Mouse (Mus musculus) midbrain, postnatal 0 days (tissue): ENCODE results near the gene Traf3ip2. TPM values are rescaled to one million over a fixed set of nuclear protein-coding genes. Genes with fewer than 3 reads are reported as not detected.

ENCODE experiments used
- ATAC-seq: fragments of 200-750 bp; cut with Nextera tagmentation; 2 replicates; pipeline ENCODE4 v1.8.0; 2017; ENCODE audit warnings: moderate number of reproducible peaks, mild to moderate bottlenecking, moderate TSS enrichment, moderate library complexity; ENCODE audit not compliant: low FRiP score
- DNase-seq: peaks from one replicate; pipeline ENCODE4 v3.0.0-alpha.2; 2015; ENCODE audit warnings: low spot score
- H3K27ac ChIP-seq: fragments of 300-500 bp; sonication (generic); 2 replicates; pipeline ENCODE4 v1.5.1; 2014; ENCODE audit warnings: low read depth, mild to moderate bottlenecking, low read length, mixed read lengths
- H3K27me3 ChIP-seq: fragments of 300-500 bp; sonication (generic); 2 replicates; pipeline ENCODE4 v1.6.1; 2014; ENCODE audit warnings: low read length, control low read depth, mixed read lengths; ENCODE audit not compliant: insufficient read depth
- H3K36me3 ChIP-seq: fragments of 300-500 bp; sonication (generic); 2 replicates; pipeline ENCODE4 v1.6.1; 2014; ENCODE audit warnings: low read length, control low read depth, mixed read lengths; ENCODE audit not compliant: insufficient read depth
- H3K4me1 ChIP-seq: fragments of 300-500 bp; sonication (generic); 2 replicates; pipeline ENCODE4 v1.6.1; 2014; ENCODE audit warnings: mild to moderate bottlenecking, control low read depth, antibody characterized with exemption, low read length, mixed read lengths; ENCODE audit not compliant: insufficient read depth
- H3K4me2 ChIP-seq: fragments of 300-500 bp; sonication (generic); 2 replicates; pipeline ENCODE4 v1.6.1; 2014; ENCODE audit warnings: low read depth, mild to moderate bottlenecking, low read length, mixed read lengths; ENCODE audit not compliant: poor library complexity, severe bottlenecking
- H3K4me3 ChIP-seq: fragments of 300-500 bp; sonication (generic); 2 replicates; pipeline ENCODE4 v1.5.1; 2014; ENCODE audit warnings: low read depth, mild to moderate bottlenecking, low read length, moderate library complexity
- H3K9ac ChIP-seq: fragments of 300-500 bp; sonication (generic); replicated peaks from 2 replicates; pipeline ENCODE4 v1.6.1; 2014; ENCODE audit warnings: mild to moderate bottlenecking, low read length, moderate library complexity, mixed read lengths; ENCODE audit not compliant: poor library complexity, severe bottlenecking
- H3K9me3 ChIP-seq: fragments of 300-500 bp; sonication (generic); 2 replicates; pipeline ENCODE4 v1.6.1; 2016; ENCODE audit warnings: low read length, control low read depth
- CTCF ChIP-seq: IDR thresholded peaks from 2 replicates; pipeline ENCODE4 v1.5.1; 2016; ENCODE audit warnings: antibody characterized with exemption, mild to moderate bottlenecking
- WGBS: fragments of 180-500 bp; shearing (Covaris S2); extraction: QIAGEN DNeasy Blood & Tissue Kit; methylation state at CpG from one replicate; pipeline ENCODE4 v1.1.7; 2014; 5-methylcytosine and 5-hydroxymethylcytosine counted together
- polyA plus RNA-seq: library from polyadenylated mRNA; unstranded; fragments of >200 nt; fragmentation: Nextera tagmentation; extraction: Ambion mirVana; gene quantifications from 2 replicates; pipeline ENCODE4 v1.2.1, GENCODE M21; 2015
- total RNA-seq: library from RNA; depleted of rRNA; stranded (reverse); fragments of >200 nt; gene quantifications from 2 replicates; pipeline ENCODE4 v1.2.3, GENCODE M21; 2014; rRNA removed

Traf3ip2 gene
- total RNA-seq, result 0.47 and 1.9 TPM in 2 replicates
- polyA plus RNA-seq, result 4.2 and 6.1 TPM in 2 replicates

DNA sequence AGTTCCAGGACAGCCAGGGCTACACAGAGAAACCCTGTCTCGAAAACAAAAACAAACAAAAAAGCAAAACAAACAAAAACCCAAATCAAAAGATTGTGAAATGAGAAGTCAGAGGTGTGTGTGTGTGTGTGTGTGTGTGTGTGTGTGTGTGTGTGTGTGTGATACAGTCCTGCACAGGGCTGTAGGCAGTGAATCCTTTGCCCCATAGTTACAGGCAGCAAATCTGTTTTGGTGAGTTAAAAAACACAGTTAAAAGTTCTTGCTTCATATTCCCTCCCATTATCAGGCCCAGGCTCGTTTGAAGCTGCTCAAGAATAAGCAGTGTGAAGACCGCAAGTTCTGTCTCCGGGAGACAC lies at the start of gene Traf3ip2:
Gene Traf3ip2 (plus strand): TSS at position 302 of the 356 bp plus-strand sequence.
- WGBS, result 36% methylated on average over 4 of the region's 4 CpGs
- Histone ChIP-seq H3K27me3 (no peaks in the 10 kb centered on the region), H3K4me3 (no peak within 1 kb of the TSS), H3K4me2 (peak within 1 kb of the TSS; percentile 28), H3K9ac (no peak within 1 kb of the TSS; the same call in 1 of the 2 replicates), H3K27ac (no peak within 1 kb of the TSS; the same call in 1 of the 2 replicates), H3K4me1 (no peaks in the 10 kb centered on the region), H3K9me3 (no peaks in the 10 kb centered on the region), H3K36me3 (no peaks in the 10 kb centered on the region)
- ATAC-seq (0 out of 2 replicates have a peak, but pooled peaks have one; percentile 18), DNase-seq (no peak)
- TF ChIP-seq CTCF, result no peak

DNA sequence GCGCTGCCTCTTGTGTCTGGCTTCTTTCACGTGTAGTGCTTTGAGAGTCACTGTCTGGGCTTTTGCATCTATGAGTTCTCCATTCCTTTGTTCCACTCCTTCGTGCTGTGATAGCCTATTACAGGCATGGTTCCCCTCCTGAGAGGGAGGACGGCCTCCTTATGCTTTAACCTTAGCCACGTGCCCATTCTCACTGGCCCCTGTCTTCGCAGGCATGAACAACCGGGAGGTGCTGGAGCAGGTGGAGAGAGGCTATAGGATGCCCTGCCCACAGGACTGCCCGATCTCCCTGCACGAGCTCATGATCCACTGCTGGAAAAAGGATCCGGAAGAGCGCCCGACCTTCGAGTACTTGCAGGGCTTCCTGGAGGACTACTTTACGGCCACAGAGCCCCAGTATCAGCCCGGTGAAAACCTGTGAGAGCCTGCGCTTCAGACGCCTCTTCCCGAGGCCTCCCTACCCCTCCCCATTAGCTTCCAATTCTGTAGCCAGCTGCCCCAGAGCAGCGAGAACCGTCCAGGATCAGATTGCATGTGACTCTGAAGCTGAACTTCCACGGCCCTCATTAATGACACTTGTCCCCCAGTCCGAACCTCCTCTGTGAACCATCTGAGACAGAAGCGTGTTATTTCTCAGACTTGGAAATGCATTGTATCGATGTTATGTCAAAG lies 49.0 kb upstream of the Traf3ip2 start:
- Histone ChIP-seq H3K27ac (peak overlapping the region; percentile 12; the same call in 1 of the 2 replicates), H3K9ac (no peak overlapping the region), H3K9me3 (no peaks in the 10 kb centered on the region), H3K4me1 (no peaks in the 10 kb centered on the region; the same call in 1 of the 2 replicates), H3K36me3 (peaks cover 10% of the 10 kb centered on the region), H3K4me2 (no peak overlapping the region), H3K4me3 (no peak overlapping the region), H3K27me3 (no peaks in the 10 kb centered on the region)
- no peak for DNase-seq
- WGBS, result 42% methylated on average over 24 of the region's 24 CpGs
- TF ChIP-seq CTCF, result no peak
- no peak for ATAC-seq

DNA sequence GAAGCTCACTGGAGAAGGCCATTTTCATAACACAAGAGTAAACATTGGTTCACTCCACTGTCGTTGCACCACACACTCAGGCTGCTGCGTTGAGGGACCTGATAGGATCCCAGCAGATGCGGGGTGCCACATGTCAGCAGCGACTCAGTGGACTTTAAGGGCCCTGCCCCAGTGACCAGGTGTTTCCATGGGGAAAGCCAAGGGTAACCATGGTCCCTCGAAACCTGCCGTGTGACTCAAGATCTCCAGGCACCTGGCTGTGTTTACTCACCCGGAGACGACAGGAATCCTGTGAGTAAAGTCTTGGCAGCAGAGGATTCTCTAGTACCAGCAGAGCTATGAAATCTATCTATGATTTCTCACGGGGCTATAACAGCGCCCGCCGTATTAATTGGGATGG lies 45.8 kb upstream of the Traf3ip2 start:
- no peak for TF ChIP-seq CTCF
- Histone ChIP-seq H3K4me2 (no peak overlapping the region), H3K36me3 (peaks cover 4% of the 10 kb centered on the region), H3K4me3 (no peak overlapping the region), H3K27me3 (no peaks in the 10 kb centered on the region), H3K4me1 (peaks cover 9% of the 10 kb centered on the region; the same call in 1 of the 2 replicates), H3K9ac (no peak overlapping the region), H3K9me3 (no peaks in the 10 kb centered on the region), H3K27ac (no peak overlapping the region)
- no peak for DNase-seq
- ATAC-seq, result no peak
- WGBS, result 78% methylated on average over 12 of the region's 12 CpGs

DNA sequence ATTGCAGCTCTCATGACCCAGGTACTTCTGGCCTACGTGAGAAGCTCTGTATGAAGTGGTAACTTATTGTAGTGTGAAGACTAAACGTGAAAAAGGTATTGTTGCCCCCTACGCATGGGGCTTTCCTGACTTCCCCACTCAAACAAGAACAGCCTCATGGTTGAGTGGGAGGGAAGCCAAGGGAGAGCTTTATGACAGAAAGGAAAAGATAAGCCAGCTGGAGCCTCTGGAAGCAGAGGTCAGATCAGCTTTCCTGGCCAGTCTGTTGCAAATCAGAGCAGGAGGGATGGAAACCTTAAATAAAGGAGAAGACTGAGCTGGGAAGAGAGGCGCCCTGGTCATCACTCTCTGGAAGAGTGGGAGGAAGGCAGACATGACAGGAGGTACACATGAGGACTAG lies 43.7 kb upstream of the Traf3ip2 start:
- Histone ChIP-seq H3K4me1 (peaks cover 17% of the 10 kb centered on the region; the same call in 1 of the 2 replicates), H3K27ac (no peak overlapping the region), H3K4me3 (no peak overlapping the region), H3K9me3 (no peaks in the 10 kb centered on the region), H3K27me3 (no peaks in the 10 kb centered on the region), H3K4me2 (no peak overlapping the region), H3K9ac (no peak overlapping the region), H3K36me3 (peaks cover 4% of the 10 kb centered on the region)
- WGBS, result 82% methylated on average over 4 of the region's 4 CpGs
- DNase-seq (no peak), ATAC-seq (no peak)
- TF ChIP-seq CTCF, result no peak

DNA sequence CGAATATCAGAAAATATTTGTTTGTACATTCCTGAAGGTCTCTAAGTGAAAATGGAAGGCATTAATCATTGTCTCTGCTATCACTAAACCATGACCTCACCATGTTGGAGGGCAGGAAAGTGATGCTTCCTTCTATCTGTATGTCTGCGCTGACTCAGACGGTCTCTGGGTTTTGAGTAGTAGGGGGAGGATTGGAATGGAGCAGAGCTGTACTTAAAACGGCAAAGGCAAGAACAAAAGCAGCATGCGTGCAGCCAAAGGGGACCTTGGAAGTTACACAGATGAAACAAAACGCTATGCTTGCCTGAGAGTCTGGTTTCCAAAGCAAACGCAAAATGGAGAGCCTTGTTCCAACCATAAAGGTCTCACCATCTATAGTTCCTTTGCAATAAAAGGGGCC lies 41.7 kb upstream of the Traf3ip2 start:
- no peak overlapping the region for H3K9ac ChIP-seq
- no peaks in the 10 kb centered on the region for H3K36me3 ChIP-seq
- H3K4me1 ChIP-seq, result peaks cover 17% of the 10 kb centered on the region; the same call in 1 of the 2 replicates
- peak overlapping the region; percentile 62 for H3K27ac ChIP-seq
- DNase-seq, result no peak
- H3K4me2 ChIP-seq, result no peak overlapping the region
- H3K4me3 ChIP-seq, result no peak overlapping the region
- WGBS, result 22% methylated on average over 7 of the region's 7 CpGs
- no peaks in the 10 kb centered on the region for H3K27me3 ChIP-seq
- peak; percentile 53 for ATAC-seq
- H3K9me3 ChIP-seq, result no peaks in the 10 kb centered on the region
- no peak for TF ChIP-seq CTCF

DNA sequence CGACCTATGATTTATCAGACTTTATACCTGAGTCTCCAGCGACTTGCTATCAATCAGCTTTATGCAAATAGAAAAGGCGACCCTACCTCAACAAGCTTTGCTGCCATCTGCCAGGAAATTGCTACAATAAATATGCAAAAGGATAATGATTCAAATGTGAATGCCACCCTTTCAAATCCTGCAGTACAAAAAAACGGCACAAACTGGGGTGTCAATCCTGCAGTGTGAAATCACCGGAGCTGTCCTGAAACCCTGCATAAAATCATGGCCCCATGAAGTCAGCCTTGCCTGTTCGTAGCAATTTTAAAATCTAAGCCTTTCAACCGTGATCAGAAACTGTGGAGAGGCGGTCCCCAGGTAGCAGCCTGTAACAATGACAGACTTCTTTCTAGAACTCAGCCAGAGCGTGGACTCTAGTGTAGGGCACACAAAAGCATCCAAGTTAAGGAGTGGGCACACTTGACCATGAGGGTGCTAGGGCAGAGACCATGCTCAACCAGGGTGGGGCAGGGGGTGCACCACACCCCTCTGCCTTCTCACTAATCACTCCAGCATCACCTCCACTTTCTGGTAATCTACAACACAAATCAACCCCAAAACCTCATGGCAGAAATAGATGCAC lies 40.6 kb upstream of the Traf3ip2 start:
- no peaks in the 10 kb centered on the region for H3K9me3 ChIP-seq

More for the DNA sequence above, 40.6 kb upstream of the Traf3ip2 start:
- 19% methylated on average over 9 of the region's 9 CpGs for WGBS
- ATAC-seq (peak; percentile 31; the same call in 1 of the 2 replicates), DNase-seq (no peak)
- H3K4me2 ChIP-seq, result no peak overlapping the region
- H3K27ac ChIP-seq, result peak overlapping the region; percentile 62; the same call in 1 of the 2 replicates
- 0 out of 2 replicates have a peak overlapping the region, but pooled peaks have one; percentile 4 for H3K9ac ChIP-seq
- no peaks in the 10 kb centered on the region for H3K36me3 ChIP-seq
- peaks cover 17% of the 10 kb centered on the region; the same call in 1 of the 2 replicates for H3K4me1 ChIP-seq
- H3K27me3 ChIP-seq, result no peaks in the 10 kb centered on the region
- no peak for TF ChIP-seq CTCF
- H3K4me3 ChIP-seq, result no peak overlapping the region
